Mouse (Mus musculus) cerebellum, adult 2 months (tissue): ENCODE measurements around the gene Acp5. TPM values are rescaled to one million over a fixed set of nuclear protein-coding genes. Genes with fewer than 3 reads are reported as not detected.

ENCODE experiments used
- DNase-seq, 2 experiments: peaks; one replicate each; pipeline ENCODE4 v3.0.0; 2021
- H3K27ac ChIP-seq: fragments of 200-500 bp; 2 replicates; pipeline ENCODE4 v1.5.1; 2012; ENCODE audit warnings: low read length, control low read depth, inconsistent platforms; ENCODE audit not compliant: insufficient read depth
- H3K27me3 ChIP-seq: fragments of 200-500 bp; 2 replicates; pipeline ENCODE4 v1.6.1; 2012; ENCODE audit warnings: inconsistent platforms, mild to moderate bottlenecking, low read length, moderate library complexity; ENCODE audit not compliant: control insufficient read depth, insufficient read depth
- H3K4me1 ChIP-seq: fragments of 200-500 bp; 2 replicates; pipeline ENCODE4 v1.6.1; 2011; ENCODE audit warnings: low read length; ENCODE audit not compliant: control insufficient read depth, insufficient read depth
- H3K4me3 ChIP-seq: fragments of 200-500 bp; replicated peaks from 2 replicates; pipeline ENCODE3; 2011; ENCODE audit warnings: mild to moderate bottlenecking, low read depth, low read length, control low read depth; ENCODE audit not compliant: insufficient read depth
- CTCF ChIP-seq: fragments of 200-500 bp; IDR thresholded peaks from 2 replicates; pipeline ENCODE4 v1.5.1; 2011; ENCODE audit warnings: low read depth, mild to moderate bottlenecking, control low read depth, low read length, moderate library complexity, borderline replicate concordance; ENCODE audit not compliant: insufficient read depth
- POLR2A ChIP-seq: fragments of 200-500 bp; IDR thresholded peaks from 2 replicates; pipeline ENCODE4 v1.6.1; 2011; ENCODE audit warnings: low read length, control low read depth, borderline replicate concordance; ENCODE audit not compliant: insufficient read depth
- WGBS: fragments of 180-500 bp; shearing (Covaris S2); methylation state at CpG from one replicate; pipeline ENCODE4 v1.1.7; 2018; 5-methylcytosine and 5-hydroxymethylcytosine counted together
- polyA plus RNA-seq: library from polyadenylated mRNA; depleted of rRNA; stranded (reverse); fragments of >200 nt; gene quantifications from 2 replicates; pipeline ENCODE4 v1.2.3, GENCODE M21; 2012

Acp5 gene
- polyA plus RNA-seq, 1 experiment, result 0.28 TPM

GRCm38 (mm10) chr9:22149426-22150248, 14.1 kb upstream of the Acp5 start:
- no peaks in the 10 kb centered on the region for H3K27me3 ChIP-seq
- WGBS, result 77% methylated on average over 20 of the region's 20 CpGs
- DNase-seq, result no peak
- H3K4me3 ChIP-seq, result no peak overlapping the region
- H3K4me1 ChIP-seq, result no peaks in the 10 kb centered on the region
- TF ChIP-seq CTCF (no peak), POLR2A (no peak)
- no peak overlapping the region for H3K27ac ChIP-seq

GRCm38 (mm10) chr9:22144304-22144965, 8.9 kb upstream of the Acp5 start:
- TF ChIP-seq CTCF (no peak), POLR2A (no peak)

GRCm38 (mm10) chr9:22143108-22144037, 7.9 kb upstream of the Acp5 start:
- WGBS, result 49% methylated on average over 17 of the region's 17 CpGs
- peak; percentile 92 for TF ChIP-seq CTCF
- TF ChIP-seq POLR2A, result no peak
- H3K27me3 ChIP-seq, result no peaks in the 10 kb centered on the region
- DNase-seq, result peak; percentile 84 to 92
- no peak overlapping the region for H3K4me3 ChIP-seq
- no peaks in the 10 kb centered on the region for H3K4me1 ChIP-seq
- H3K27ac ChIP-seq, result no peak overlapping the region

More at GRCm38 (mm10) chr9:22144304-22144965, 8.9 kb upstream of the Acp5 start:
- no peaks in the 10 kb centered on the region for H3K27me3 ChIP-seq
- no peak overlapping the region for H3K27ac ChIP-seq
- H3K4me1 ChIP-seq, result no peaks in the 10 kb centered on the region
- H3K4me3 ChIP-seq, result no peak overlapping the region
- 83% methylated on average over 8 of the region's 8 CpGs for WGBS
- no peak for DNase-seq

- no peaks in the 10 kb centered on the region for H3K4me1 ChIP-seq
- no peak overlapping the region for H3K4me3 ChIP-seq
- WGBS, result 19% methylated on average over 5 of the region's 5 CpGs
- peak overlapping the region; percentile 9; the same call in 1 of the 2 replicates for H3K27ac ChIP-seq
- peak; percentile 72 to 86 for DNase-seq
- TF ChIP-seq CTCF (no peak), POLR2A (no peak)
- no peaks in the 10 kb centered on the region for H3K27me3 ChIP-seq
These were observed 4.2 kb upstream of the Acp5 start for GRCm38 (mm10) chr9:22139746-22140145.

GRCm38 (mm10) chr9:22138480-22138879, 3.0 kb upstream of the Acp5 start:
- no peak for TF ChIP-seq POLR2A
- peak; percentile 84 for TF ChIP-seq CTCF
- 11% methylated on average over 2 of the region's 2 CpGs for WGBS

GRCm38 (mm10) chr9:22136765-22137547, 1.4 kb upstream of the Acp5 start:
- DNase-seq, result no peak
- no peaks in the 10 kb centered on the region for H3K27me3 ChIP-seq
- H3K4me3 ChIP-seq, result no peak overlapping the region
- no peak for TF ChIP-seq CTCF
- no peak for TF ChIP-seq POLR2A
- 45% methylated on average over 23 of the region's 23 CpGs for WGBS
- H3K27ac ChIP-seq, result no peak overlapping the region
- H3K4me1 ChIP-seq, result no peaks in the 10 kb centered on the region

More at GRCm38 (mm10) chr9:22138480-22138879, 3.0 kb upstream of the Acp5 start:
- Histone ChIP-seq H3K27me3 (no peaks in the 10 kb centered on the region), H3K4me3 (no peak overlapping the region), H3K4me1 (no peaks in the 10 kb centered on the region), H3K27ac (no peak overlapping the region)
- DNase-seq, result peak; percentile 31 to 57
